Mouse (Mus musculus): Measurements from ENCODE around the gene Zfp444.

DNA sequence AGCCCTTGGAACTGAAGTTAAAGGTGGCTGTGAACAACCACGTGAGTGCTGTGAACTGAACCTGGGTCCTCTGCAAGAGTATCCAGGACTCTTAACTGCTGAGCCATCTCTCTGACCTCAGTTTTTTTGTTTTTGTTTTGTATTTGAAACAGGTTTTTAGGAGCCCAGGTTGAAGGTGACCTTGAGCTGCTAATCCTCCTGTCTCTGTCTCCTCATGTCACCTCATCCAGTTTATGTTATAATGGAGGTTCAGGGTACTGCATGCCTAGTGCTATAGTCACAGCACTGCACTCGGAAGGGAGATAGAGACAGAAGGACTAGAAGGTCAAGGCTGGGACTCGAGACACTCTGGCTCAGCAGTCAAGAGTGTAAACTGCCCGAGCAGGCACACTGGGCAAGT is 9.9 kb upstream of the Zfp444 start:
- TF ChIP-seq EP300 (IDR thresholded peaks at IDR 0.05) (no peak), CTCF (IDR thresholded peaks at IDR 0.05) (no peak)

Data from lung, postnatal 0 days (tissue).